Mouse (Mus musculus) brain, adult 2 months (tissue): ENCODE results near the gene Tex12.

Experiments used
- DNase-seq: peaks from one replicate; pipeline ENCODE4 v3.0.0; 2011; ENCODE audit warnings: low read depth, low spot score

The Tex12 gene

DNA sequence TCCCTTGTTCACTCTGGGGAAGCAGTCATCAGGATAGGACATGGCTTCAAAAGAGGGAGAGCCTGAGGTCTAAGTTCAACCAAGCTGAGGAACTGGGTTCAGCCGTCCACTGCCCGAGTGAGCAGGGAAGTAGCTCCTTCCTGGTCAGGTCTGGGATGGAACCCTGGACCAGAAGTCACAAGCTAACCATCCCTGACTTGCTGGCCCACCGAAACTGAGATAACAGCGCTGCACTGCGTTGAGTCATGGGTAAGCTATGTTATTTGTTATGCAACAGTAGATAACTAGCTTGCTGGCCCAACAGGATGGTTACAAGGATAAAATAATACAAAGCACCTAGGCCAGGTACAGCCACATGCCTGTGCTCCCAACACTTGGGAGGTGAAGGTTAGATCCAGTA lies 45.7 kb downstream of the Tex12 start:
- DNase-seq: no peak

DNA sequence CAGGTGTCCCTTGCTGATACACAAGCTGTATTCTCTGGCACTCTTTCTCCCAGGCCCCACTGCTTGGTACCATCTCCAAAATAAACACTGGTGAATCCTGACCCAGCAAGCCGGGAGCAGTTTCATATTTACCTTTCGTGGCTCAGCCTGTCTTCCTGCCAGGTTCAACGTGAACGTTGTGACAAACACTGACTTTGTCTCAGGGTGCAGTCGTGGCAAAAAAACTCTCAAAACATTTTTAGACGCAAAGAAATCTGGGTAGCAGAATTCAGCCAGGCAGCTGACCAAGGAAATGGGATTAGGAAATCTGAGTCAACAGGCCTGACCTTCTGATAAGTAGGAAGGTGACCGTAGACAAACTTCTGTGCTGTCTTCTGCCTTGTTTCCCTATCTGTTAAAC lies 53.6 kb downstream of the Tex12 start:
- DNase-seq: peak; percentile 39
